Mouse (Mus musculus) right cerebral cortex, postnatal 25 days (tissue): ENCODE data around the gene Eif3l.

Experiments used
- DNase-seq: peaks from one replicate; pipeline ENCODE4 v3.0.0; 2022

Eif3l gene

DNA sequence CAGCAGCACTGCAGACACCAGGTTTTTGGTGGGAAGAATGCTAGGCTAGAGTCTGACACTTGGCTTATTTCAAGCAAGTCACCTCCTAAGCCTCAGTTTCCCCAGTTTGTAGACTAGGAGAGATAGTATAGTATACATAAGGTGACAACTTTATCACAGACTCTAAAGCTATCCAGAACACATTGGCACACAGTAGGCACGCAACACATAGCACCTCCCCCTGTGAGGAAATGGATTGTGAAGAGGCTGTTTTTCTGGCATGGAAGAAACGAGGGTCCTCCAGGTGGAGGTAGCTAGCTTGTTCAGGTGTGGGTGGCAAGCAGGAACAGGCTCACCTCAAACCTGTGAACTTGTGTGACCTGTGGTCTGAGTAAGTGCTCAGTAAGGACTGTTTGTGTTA is 24.0 kb upstream of the Eif3l start:
- DNase-seq = no peak

DNA sequence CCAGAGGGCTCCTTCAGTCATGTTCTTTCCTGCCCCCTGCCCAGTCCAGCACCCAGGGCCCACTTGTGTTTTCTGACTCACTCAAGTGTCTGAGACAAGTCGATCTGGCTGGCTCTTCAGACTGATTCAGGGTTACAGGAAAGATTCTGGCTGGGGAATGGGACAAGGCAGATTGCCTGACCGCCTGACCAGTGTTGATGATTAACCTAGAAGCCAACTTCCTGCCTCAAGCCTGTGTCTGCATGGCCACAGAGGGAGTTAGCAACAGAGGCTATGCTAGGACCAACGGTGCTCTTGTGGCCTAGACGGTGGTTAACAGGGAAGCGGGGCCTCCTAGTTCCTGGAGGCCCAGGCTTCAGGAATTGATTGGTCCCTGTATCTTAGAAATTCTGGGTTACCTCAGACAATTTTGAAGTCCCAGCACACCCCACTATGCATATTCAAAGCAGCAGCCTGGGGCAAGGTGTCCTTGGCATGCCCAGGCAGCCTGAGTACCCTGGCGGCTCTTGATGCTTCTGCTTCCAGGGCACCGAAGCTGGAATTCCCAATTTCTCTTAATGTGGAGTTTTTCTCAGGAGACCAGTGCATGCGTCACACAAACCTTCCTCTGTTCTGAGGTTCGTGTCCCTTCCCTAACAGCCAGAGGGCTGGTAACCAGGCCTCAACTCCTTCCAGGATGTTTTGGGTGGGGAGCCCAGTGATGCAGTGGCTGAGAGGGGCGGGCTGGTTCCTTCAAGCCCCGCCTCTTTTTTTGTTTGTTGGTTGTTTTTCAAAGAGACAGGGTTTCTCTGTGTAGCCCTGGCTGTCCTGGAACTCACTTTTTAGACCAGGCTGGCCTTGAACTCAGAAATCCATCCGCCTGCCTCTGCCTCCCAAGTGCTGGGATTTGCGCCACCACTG is 23.3 kb upstream of the Eif3l start:
- DNase-seq = no peak

DNA sequence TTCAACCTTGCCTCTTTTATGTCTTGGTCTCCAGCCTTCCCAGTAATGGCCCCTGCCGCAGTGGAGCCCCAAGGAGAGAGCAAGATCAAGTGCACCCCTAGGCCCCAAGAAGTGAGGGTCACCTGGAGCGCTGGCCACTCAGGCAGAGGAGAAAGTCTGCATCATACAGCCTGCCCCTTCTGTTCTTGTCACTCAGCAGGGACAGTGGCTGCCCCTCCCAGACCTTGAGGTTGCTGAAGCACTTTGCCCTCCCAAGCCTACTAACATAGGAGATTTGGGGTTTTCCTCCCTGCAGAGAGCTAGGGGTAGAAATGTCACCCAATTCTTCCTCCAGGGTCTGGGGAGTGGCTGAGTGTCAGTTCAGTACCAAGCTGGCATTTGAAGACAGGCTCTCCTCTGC is 22.6 kb upstream of the Eif3l start:
- DNase-seq = no peak

DNA sequence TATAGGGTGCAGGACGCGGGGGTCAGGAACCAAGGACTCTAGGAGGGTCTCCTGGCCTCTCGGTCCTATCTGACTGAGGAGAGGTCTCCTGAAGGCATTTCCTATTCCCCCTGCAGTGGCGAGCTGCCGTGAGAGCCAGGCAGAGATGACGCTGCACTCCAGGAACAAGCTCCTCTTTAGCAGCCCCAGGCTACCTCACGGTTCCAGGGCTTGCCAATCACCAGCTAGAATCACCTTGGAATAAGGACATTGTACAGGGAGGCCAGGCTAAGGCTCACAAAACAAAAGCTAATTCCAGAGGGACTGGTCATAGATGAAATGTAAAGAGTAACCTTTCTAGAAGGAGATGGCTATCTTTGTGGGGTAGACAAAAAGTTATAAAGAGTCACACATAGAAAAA is 18.4 kb upstream of the Eif3l start:
- no peak for DNase-seq

DNA sequence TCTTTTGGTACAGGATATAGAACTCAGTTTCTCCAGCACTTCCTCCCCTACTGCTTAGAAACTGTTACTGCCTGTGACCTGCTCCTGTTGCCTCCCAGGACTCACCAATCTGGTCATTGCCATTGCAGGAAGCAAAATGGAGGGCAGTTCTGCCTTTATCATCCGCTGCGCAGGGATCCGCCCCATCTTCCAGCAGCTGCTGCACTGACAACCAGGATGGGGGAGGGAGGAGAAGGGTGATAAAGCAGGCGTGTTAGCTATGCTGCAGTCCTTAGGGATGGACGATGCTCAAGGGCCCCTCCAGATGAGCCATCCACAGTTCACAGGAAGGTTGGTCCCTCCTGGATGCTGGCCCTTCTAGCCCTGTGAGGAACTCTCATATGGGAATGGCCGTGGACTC is 17.1 kb upstream of the Eif3l start:
- no peak for DNase-seq

DNA sequence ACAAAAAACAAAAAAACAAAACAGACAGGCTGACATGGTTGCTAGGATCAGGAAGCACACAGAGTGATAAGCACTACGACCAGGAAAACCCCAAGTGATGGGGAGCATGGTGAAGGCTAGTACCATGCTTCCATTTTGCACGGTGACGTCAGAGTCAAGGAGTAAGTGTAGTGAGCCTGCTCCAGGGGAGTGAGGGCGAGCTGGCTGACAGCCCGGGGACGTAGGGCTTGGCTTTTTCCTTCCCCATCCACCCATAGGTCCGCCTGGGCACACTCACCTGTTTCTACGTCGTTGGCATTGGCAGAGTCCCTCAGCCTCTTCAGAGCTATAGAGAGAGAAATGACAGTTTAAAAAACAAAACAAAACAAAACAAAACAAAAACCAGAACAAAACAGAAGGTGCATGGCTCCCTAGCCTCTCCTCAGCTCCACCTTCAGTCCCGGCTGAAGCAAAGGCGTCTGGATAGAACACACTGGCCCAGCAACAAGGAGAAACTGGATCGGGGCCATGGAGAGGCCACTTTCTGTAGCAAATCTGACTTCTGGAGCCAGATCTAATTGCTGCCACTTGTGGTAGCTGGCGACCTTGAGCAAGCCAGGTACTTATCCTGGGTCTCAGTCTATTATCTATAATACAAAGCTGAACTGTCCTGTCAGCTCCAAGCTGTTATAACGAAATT is 14.0 kb upstream of the Eif3l start:
- no peak for DNase-seq

DNA sequence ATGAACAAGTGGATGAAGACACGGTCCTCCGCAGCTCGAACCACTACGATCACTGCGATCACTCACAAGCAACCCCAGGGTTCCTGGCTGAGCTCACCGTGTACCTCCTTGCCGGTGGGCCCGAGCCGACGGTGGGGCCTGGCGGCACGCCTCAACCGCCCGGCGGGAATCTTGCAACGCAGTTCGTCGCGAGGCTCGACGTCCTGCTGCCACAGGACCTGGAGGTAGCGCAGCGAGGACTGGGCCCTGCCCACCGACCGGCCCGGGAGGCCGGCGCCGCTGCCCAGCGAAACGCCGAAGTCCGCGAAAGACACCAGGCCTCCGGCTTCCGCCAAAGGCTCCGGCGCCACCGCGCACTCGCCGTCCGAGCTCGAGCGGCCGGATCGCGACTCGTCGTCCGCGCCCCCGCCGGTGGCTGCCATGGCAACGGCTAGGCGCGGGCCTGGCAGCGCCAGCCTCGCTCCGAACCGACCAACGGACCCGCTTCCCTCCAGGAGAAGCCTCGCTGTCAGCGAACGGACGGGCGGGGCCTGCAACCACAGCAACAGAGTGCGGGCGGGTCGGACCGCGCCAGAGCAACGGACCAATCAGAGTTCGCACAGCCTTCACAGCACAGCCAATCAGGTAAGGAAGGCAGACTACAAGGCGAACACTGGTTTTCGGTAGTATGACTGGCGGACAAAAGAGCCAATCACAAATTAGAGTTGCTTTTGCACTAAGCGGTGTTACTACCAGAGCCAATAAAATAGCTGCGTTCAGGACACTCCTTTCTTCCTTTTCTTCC is 12.4 kb upstream of the Eif3l start, which contains the start of gene Ankrd54:
TSS of gene Ankrd54 (minus strand) at position 518 of the 784 bp plus-strand sequence.
- DNase-seq = peak; percentile 98

DNA sequence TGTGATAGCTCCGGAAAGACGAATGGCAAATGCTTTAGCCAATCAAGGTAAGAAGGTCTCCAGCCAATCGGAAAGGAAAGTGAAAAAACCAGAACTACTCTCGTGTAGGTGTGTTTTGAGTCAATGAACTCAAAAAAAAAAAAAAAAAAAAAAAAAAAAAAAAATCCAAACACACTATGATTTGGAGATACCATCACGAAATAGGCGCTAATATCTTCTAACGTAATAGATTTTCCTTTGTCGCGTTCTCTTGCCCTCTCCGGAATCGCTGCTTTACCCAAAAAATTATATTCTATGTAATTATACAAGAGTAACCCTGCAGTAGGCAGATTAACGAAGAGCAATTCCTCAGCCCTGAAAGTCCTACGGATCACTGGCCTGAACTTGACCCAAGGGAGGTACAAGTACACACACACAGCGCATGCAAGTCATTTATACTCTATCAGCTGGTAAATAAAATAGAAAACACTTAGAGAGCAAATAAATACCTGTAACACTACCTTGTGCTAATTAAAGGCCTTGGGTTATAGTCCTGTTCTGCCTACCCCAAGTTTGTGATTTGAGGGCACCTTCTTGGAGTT is 11.7 kb upstream of the Eif3l start:
- DNase-seq = no peak

DNA sequence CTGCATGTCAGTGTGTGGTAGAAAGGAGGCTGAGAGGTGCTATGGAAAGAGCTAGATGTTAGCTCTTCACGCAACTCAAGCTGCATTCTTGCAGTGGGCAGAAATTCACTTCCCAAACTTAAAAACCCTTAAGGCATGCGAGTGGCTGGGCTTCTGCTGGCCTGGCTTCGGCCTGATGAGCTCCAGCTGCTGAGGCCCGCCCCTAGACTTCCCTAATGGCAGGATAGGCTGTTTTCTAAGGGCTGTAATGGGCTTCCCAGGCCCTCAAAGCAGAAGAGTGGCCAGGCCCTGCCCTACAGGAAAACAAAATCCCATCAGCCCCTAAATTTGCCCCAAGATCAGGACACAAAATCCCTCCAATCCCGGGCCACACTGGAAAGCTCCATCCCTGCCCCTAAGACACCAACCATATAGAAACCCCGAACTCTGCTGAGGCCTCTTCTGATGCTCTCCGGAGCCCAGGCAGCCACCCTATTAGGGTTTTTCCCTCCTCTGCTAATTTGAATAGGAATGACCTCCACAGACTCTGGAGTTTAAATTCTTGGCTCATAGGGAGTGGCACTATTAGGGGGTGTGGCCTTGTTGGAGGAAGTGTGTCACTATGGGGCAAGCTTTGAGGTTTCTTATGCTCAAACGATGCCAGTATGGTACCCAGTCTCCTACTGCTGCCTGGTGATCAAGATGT is 9.8 kb upstream of the Eif3l start:
- no peak for DNase-seq

DNA sequence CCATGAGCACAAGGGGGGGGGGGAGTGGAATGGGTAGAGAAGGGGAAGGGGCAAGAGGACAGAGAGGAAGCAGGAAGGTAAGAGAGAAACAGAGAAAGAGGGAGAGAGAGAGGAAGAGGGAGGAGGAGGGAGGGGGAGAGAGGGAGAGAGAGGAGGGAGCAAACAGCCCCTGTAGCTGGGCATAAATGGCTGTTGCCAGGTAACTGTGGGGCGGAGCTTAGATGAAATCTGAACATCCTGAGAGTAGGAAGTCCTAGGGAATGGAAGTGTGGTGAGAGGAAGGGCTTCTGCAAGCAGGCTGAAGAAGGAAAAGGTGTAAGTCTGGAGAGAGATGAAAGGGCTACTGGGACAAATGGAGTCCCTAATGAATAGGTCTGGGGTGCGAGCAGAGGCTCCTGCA is 8.7 kb upstream of the Eif3l start:
- DNase-seq = no peak

DNA sequence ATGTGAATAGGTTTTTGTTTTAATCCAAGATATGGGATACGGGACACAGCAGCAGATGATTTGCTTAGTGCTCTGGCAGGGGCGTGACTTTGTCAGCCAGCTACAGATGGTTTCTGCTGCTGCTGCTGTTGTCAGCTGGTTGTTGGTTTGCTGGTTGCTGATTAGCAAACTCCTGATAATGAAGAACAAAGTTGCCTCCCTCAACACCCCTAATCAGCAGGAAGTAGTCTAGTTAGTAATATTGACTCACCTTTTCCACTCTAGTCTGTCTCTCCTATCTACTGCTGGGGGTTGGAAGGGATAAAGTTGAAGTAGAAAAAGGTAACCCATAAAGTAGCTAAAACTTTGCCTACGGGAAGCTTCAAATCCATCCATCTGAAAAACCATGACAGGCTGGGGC is 7.3 kb upstream of the Eif3l start:
- DNase-seq = no peak

DNA sequence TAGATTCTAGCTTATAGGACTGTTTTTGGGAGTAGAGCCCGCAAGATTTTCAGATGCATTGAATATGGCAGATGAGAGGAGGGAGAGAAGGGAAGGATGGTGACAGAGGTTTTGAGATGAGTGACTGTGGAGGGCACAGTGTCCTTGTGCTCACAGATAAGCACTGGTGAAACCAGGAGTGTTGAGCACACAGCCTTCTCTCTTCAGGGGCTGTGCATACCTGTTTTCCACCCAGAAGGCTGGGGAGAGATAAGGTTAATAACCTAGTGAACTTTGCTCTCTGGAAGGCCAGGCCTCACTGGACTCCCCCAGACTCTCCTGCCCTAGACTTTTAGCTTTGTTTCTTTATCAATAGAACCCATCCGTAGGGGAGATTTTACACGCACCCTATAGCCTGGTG is 6.6 kb upstream of the Eif3l start:
- no peak for DNase-seq

DNA sequence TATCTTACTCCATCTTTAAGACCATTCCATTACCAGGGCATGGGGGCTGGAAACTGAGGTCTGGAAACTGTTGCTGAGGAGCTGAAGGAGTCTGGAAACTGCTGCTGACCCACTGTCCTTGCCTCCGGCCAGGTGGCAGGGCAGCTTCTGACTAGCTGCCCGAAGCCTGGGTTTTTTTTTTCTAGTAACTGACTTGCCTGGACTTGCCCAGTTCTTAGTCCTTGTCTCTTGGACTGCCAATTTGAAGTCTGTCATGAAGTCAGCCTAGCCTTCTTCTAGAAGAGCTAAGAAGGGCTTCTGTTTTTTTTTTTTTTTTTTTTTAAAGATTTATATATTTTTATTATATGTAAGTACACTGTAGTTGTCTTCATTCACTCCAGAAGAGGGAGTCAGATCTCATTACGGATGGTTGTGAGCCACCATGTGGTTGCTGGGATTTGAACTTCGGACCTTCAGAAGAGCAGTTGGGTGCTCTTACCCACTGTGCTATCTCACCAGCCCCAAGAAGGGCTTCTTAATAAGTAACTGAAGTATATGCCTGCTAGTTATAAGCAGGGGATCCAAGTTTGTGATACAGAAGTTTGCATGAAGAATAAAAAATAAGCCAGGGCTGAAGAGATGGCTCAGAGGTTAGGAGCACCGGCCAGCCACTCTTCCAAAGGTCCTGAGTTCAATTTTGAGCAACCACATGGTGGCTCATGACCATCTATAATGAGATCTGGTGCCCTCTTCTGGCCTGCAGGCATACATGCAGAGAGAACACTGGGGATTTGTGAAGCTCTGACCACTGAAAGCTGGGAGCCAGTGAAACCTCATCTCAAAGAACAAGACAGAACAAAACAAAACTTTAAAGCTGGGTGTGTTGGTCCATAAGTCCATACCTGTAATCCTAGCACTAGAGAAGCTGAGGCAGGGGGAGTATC is 3.6 kb upstream of the Eif3l start:
- DNase-seq = peak; percentile 36

DNA sequence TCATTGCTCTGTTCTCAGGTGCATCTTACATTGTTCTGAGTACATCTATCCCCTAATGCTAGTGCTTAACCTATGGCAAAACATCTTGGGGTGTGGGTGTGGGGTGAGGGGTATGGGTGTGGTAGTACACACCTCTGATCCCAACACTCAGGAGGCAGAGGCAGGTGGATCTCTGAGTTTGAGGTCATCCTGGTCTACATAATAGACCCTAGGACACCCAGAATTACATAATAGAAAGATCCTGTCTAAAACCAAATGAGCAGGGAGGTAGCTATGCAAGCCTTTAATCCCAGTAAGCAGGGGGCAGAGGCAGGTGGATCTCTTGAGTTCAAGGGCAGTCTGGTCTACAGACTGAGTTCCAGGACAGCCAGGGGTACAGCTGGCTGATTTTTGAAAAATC is 1.2 kb upstream of the Eif3l start:
- no peak for DNase-seq

DNA sequence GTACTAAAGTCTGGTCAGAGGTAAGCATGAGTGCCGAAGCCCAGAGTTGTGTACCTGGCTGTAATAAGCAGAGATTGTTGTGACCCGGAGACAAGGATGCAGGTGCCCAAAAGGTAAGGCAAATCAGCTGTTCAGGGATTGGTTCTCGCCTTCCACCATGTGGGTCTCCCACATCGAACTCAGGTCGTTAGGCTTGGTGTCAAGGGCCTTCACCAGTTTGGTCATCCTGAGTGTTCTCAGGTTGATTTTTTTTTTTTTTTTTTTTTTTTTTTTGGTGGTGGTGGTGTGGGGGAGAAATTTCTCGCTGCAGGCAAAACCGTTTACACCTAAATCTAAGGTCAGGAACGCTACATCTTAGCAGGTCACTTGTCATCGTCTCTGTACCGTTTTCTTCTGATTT is 533 bp upstream of the Eif3l start:
- DNase-seq = no peak

DNA sequence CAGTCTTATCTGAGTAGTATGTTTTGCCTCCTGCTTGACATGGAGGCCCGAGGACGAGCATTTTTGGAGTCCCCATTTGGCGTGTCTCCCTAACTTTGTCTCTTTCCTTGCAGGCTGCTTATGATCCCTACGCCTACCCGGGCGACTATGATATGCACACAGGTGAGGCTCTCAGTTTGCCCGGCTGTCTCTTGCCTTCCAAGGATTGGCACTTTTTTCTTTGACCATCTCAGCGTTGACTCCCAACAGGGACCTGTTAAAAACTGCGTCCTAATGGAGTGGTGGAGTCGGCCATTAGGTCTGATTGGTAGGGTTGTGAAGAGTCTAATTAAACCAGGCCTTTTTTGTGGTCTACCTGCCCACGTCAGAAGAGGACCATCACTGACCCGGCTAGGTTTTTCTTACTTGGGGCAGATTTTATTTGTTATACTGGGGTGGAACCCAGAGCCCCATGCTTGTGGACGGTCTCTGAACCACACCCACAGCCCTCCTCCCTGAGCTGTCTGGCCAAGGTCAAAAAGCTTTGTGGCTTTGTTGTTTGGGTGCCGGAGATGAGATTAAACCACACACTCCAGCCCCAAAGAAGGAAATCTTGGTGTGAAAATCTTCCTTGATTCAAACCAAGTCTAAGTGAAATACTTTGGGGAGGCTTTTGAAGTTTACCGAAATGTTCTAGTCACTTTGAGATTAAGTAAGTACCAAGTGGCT is 833 bp downstream of the Eif3l start:
- DNase-seq = no peak

DNA sequence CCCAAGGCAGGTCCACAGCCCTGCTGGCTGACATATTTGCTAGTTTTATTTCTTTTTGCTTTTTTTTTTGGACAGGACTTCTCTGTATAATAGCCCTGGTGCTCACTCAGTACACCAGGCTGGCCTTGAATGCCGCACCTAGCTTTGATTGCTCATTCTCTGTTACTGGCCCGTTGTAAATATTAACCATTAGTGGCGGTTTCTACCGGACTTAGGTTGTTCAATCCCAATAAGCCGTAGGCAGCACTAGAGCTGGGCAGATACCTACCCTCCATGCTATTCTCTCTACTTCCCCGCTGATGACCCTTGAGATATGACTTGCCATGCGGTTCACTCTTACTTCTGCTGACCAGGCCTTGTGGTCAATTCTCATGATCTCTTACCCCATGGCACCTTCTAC is 4.6 kb downstream of the Eif3l start:
- DNase-seq = no peak

DNA sequence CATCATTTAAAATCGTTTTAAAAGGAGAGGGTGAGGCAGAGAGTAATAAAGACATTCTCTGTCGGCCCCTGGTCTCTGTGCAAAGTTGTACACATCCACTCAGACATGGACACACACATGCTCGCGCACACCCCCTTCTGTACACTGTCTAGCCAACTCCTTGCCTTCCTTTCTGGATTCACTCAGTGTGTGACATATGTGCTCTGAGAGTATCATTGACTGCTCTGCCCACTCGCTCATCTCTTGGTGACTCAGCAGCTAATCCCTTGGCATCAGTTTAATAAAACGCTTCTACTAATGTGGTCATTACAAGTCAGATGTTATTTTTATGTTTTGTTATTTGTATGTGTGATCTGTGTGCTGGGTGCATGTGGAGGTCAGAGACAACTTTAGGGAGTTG is 17.3 kb downstream of the Eif3l start:
- DNase-seq = no peak

DNA sequence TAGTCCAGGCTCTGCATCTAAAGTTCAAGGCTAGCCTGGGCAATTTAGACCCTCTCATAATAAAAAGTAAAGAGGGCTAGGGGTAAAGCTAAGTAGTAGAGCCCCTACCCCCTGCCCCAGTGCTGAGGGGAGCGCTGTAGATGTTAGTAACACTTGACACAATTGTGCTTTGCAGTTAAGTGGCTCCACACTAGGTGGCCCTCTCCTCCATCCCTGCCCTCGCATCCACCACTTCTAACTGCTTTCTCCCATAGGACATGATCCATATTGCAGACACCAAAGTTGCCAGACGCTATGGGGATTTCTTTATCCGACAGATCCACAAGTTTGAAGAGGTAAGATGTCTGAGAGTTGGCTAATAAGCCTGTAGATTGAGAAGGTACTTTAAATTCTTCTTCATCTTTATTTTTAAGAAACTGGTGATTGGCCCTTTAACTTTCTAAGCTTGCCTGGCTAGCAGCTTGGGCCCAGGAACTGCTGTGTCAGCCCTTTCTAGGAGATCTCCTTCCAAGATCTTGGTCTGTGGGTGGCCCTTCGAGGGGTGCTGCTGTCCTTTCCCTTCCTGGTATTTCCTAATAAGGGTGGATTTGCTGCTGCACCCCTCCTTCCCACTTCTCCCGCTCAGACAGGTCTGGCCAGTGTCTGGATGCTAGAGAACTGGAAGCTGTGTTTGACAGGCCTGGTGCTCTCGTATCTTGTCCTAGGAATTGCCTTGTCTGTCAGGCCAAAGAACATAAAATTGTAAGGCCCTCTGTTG is 18.3 kb downstream of the Eif3l start:
- DNase-seq = no peak

DNA sequence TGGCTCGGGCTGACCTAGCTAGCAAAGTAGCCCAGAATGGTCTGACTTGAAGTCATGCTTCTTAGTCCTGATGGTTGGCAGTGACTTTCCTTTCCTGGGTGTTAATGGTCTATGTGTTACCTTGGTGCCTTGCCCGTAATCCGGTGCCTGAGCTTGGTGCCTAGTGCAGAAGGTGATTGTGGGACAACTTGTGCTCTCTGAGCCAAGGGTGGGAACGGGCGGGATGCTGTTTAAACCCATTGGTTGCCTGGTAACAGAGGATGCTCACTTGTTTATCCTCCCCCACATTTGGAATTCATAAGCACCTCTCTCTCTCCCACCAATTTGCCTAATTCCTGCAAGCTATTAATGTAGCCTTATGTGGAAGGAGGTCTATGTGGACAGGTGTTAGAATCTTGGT is 20.5 kb downstream of the Eif3l start:
- no peak for DNase-seq
